Mouse (Mus musculus) neural tube, embryonic 11.5 days (tissue): ENCODE results near the gene Olfr1451. TPM values are rescaled to one million over a fixed set of nuclear protein-coding genes. Genes with fewer than 3 reads are reported as not detected.
"Not testable (repeated sequence)": the region's sequence is repeated elsewhere in the genome, so short reads cannot be mapped to it uniquely, and the experiment has no call there.

Experiments
- ATAC-seq: fragments of 200-750 bp; cut with Nextera tagmentation; 2 replicates; pipeline ENCODE4 v1.8.0; 2017; ENCODE audit warnings: moderate number of reproducible peaks, mild to moderate bottlenecking, moderate TSS enrichment, moderate library complexity; ENCODE audit not compliant: insufficient read depth, low FRiP score, low TSS enrichment
- DNase-seq: peaks from one replicate; pipeline ENCODE4 v3.0.0-alpha.2; 2015; ENCODE audit warnings: low spot score
- H3K27ac ChIP-seq: fragments of 300-500 bp; sonication (generic); 2 replicates; pipeline ENCODE4 v1.5.1; 2014; ENCODE audit warnings: low read depth, mild to moderate bottlenecking, low read length
- H3K27me3 ChIP-seq: fragments of 300-500 bp; sonication (generic); 2 replicates; pipeline ENCODE4 v1.6.1; 2014; ENCODE audit warnings: mild to moderate bottlenecking, low read length, mixed read lengths; ENCODE audit not compliant: control insufficient read depth, insufficient read depth
- H3K36me3 ChIP-seq: fragments of 300-500 bp; sonication (generic); 2 replicates; pipeline ENCODE4 v1.6.1; 2014; ENCODE audit warnings: mild to moderate bottlenecking, low read length, moderate library complexity, mixed read lengths; ENCODE audit not compliant: control insufficient read depth, insufficient read depth
- H3K4me1 ChIP-seq: fragments of 300-500 bp; sonication (generic); 2 replicates; pipeline ENCODE4 v1.6.1; 2014; ENCODE audit warnings: low read length, mixed read lengths; ENCODE audit not compliant: control insufficient read depth, insufficient read depth
- H3K4me2 ChIP-seq: fragments of 300-500 bp; sonication (generic); 2 replicates; pipeline ENCODE4 v1.6.1; 2014; ENCODE audit warnings: low read depth, mild to moderate bottlenecking, moderate library complexity
- H3K4me3 ChIP-seq: fragments of 300-500 bp; sonication (generic); 2 replicates; pipeline ENCODE4 v1.5.1; 2014; ENCODE audit warnings: low read depth, low read length
- H3K9ac ChIP-seq: fragments of 300-500 bp; sonication (generic); 2 replicates; pipeline ENCODE4 v1.6.1; 2014; ENCODE audit warnings: mild to moderate bottlenecking, low read length
- H3K9me3 ChIP-seq: fragments of 300-500 bp; sonication (generic); 2 replicates; pipeline ENCODE4 v1.6.1; 2016; ENCODE audit warnings: low read length; ENCODE audit not compliant: control insufficient read depth
- WGBS: fragments of 180-500 bp; shearing (Covaris S2); extraction: QIAGEN DNeasy Blood & Tissue Kit; methylation state at CpG from one replicate; pipeline ENCODE4 v1.1.7; 2014; 5-methylcytosine and 5-hydroxymethylcytosine counted together
- polyA plus RNA-seq: library from polyadenylated mRNA; unstranded; fragments of >200 nt; fragmentation: Nextera tagmentation; extraction: Ambion mirVana; gene quantifications from 2 replicates; pipeline ENCODE4 v1.2.1, GENCODE M21; 2014

The Olfr1451 gene
- polyA plus RNA-seq, result not detected in 2 replicates

- ATAC-seq (no peak), DNase-seq (no peak)
- Histone ChIP-seq H3K27me3 (no peaks in the 10 kb centered on the region), H3K4me2 (no peak within 1 kb of the TSS), H3K4me3 (no peak within 1 kb of the TSS), H3K27ac (no peak within 1 kb of the TSS), H3K4me1 (no peaks in the 10 kb centered on the region), H3K9ac (no peak within 1 kb of the TSS), H3K9me3 (no peaks in the 10 kb centered on the region), H3K36me3 (no peaks in the 10 kb centered on the region)
- 73% methylated on average over 2 of the region's 2 CpGs for WGBS
Measured at GRCm38 (mm10) chr19:12994714-12995113, at the start of gene Olfr1451. Olfr1451 (plus strand) TSS chr19:12995014.

DNA sequence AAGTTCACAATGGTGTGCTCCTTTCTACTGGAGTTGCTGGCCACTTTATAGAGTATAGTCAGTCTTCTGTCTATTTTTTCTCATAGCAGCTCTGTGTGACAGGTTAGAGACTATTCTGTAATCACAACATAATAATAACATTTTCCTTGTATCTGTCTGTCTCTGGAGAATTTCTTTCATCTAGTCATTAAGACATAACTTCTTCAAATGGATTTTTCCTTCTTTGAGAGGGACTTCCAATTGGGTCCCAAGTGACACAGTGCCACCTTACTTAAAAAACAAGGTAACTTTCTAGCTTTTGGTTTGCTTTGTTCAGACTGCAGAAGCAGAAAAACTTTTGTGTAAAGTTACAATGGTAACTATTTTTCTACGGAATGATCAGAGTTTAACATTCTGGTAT, 44.9 kb upstream of the Olfr1451 start, which contains the start of gene Olfr1450:
TSS of gene Olfr1450 (plus strand) at position 301 of the 400 bp plus-strand sequence.
- Histone ChIP-seq H3K4me2 (no peak within 1 kb of the TSS), H3K4me1 (no peaks in the 10 kb centered on the region), H3K36me3 (no peaks in the 10 kb centered on the region), H3K27me3 (no peaks in the 10 kb centered on the region), H3K9ac (no peak within 1 kb of the TSS), H3K9me3 (no peaks in the 10 kb centered on the region), H3K4me3 (no peak within 1 kb of the TSS), H3K27ac (no peak within 1 kb of the TSS)
- 93% methylated on average over 1 of the region's 1 CpGs for WGBS
- ATAC-seq (no peak), DNase-seq (no peak)

GRCm38 (mm10) chr19:12970082-12970481, 24.7 kb upstream of the Olfr1451 start:
- H3K4me3 ChIP-seq, ATAC-seq, DNase-seq: not testable (repeated sequence)

DNA sequence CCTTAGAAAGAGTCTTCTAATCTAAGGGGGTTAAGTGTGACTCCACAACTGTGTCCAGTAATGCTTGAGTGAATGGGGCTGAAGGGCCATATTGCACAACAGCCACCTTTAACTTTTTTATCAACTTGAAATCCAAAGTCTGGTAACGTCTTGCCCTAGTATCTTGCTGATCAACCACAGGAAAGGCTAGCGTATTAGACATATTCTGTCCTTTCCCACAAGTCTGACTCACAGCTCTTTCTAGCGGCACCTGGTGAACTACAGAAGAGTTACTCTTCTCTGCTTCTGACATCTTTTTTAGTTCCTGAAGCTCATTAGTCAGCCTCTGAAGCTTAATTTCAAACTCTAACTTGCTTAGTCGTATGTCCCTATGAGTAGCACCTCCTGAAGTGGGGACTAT, 2.5 kb upstream of the Olfr1451 start:
- not testable (repeated sequence) for DNase-seq, H3K4me3 ChIP-seq, H3K4me1 ChIP-seq, H3K9ac ChIP-seq, H3K27ac ChIP-seq, H3K27me3 ChIP-seq, H3K4me2 ChIP-seq, ATAC-seq, H3K36me3 ChIP-seq, H3K9me3 ChIP-seq
- WGBS, result 90% methylated on average over 4 of the region's 4 CpGs

More at GRCm38 (mm10) chr19:12970082-12970481, 24.7 kb upstream of the Olfr1451 start:
- H3K27ac ChIP-seq, H3K27me3 ChIP-seq, H3K9ac ChIP-seq, H3K4me1 ChIP-seq, H3K9me3 ChIP-seq, H3K36me3 ChIP-seq, H3K4me2 ChIP-seq: not testable (repeated sequence)
- 80% methylated on average over 5 of the region's 5 CpGs for WGBS

DNA sequence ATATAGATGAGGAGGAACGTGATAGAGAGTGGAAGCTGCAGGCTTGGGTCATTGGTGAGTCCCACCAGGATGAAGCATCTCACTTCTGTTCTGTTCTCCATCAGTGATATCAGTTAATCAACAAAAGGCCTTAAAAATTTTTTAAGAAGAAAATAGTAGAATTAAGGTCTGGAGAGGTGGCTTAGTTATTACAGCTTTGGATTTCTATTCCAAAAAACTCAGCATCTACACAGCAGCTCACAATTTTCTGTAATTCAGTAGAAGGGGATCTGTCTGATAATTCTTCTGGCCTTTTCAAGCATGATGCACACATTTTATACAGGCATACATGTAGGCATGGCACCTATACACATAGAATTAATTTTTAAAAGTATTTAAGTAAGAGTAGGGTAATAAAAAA, 33.4 kb downstream of the Olfr1451 start, which contains the start of gene Olfr1453:
TSS of gene Olfr1453 (minus strand) at position 101 of the 400 bp plus-strand sequence.
- 54% methylated on average over 1 of the region's 1 CpGs for WGBS
- ATAC-seq, result no peak
- no peaks in the 10 kb centered on the region for H3K27me3 ChIP-seq

More for the DNA sequence above, 33.4 kb downstream of the Olfr1451 start, which contains the start of gene Olfr1453:
- DNase-seq, result no peak
- H3K9ac ChIP-seq, result no peak within 1 kb of the TSS
- H3K27ac ChIP-seq, result no peak within 1 kb of the TSS
- H3K9me3 ChIP-seq, result no peaks in the 10 kb centered on the region
- H3K4me3 ChIP-seq, result no peak within 1 kb of the TSS
- H3K4me2 ChIP-seq, result no peak within 1 kb of the TSS
- no peaks in the 10 kb centered on the region for H3K4me1 ChIP-seq
- H3K36me3 ChIP-seq, result no peaks in the 10 kb centered on the region

Other genes with a start within 250 kb of the Olfr1451 start
- 1.3 and 1.7 TPM in 2 replicates for gene Cntf, start 229.4 kb upstream of the Olfr1451 start, polyA plus RNA-seq
- 10.6 and 11.2 TPM in 2 replicates for gene Zfp91, start 198.9 kb upstream of the Olfr1451 start, polyA plus RNA-seq
- 0.93 and 1.1 TPM in 2 replicates for gene Lpxn, start 198.8 kb upstream of the Olfr1451 start, polyA plus RNA-seq
- gene Gm5244, start 148.3 kb upstream of the Olfr1451 start, polyA plus RNA-seq, result not detected in 2 replicates
- not detected in 2 replicates for gene Olfr1444, start 137.7 kb upstream of the Olfr1451 start, polyA plus RNA-seq
- not detected in 2 replicates for gene Olfr1445, start 111.2 kb upstream of the Olfr1451 start, polyA plus RNA-seq
- gene Olfr1446, start 101.5 kb upstream of the Olfr1451 start, polyA plus RNA-seq, result not detected in 2 replicates
- not detected in 2 replicates for gene Olfr1447, start 91.3 kb upstream of the Olfr1451 start, polyA plus RNA-seq
- gene Olfr1448, start 70.6 kb upstream of the Olfr1451 start, polyA plus RNA-seq, result not detected in 2 replicates
- gene Olfr1449, start 64.2 kb upstream of the Olfr1451 start, polyA plus RNA-seq, result not detected in 2 replicates
- not detected in 2 replicates for gene Olfr1450, start 44.8 kb upstream of the Olfr1451 start, polyA plus RNA-seq
- not detected in 2 replicates for gene Olfr1453, start 33.3 kb downstream of the Olfr1451 start, polyA plus RNA-seq
- gene Olfr1454, start 65.6 kb downstream of the Olfr1451 start, polyA plus RNA-seq, result not detected in 2 replicates
- not detected in 2 replicates for gene Olfr1457, start 102.9 kb downstream of the Olfr1451 start, polyA plus RNA-seq
- gene Olfr1458, start 111.8 kb downstream of the Olfr1451 start, polyA plus RNA-seq, result not detected in 2 replicates
- gene Olfr1459, start 154.5 kb downstream of the Olfr1451 start, polyA plus RNA-seq, result not detected in 2 replicates
- gene Olfr1461, start 168.0 kb downstream of the Olfr1451 start, polyA plus RNA-seq, result not detected in 2 replicates
- gene Olfr1462, start 190.7 kb downstream of the Olfr1451 start, polyA plus RNA-seq, result not detected in 2 replicates
- not detected in 2 replicates for gene Olfr1463, start 236.3 kb downstream of the Olfr1451 start, polyA plus RNA-seq